In genomic region chr1:152654851-152655250, GRCm38 (mm10) we compare ENCODE assay signal across 14 mouse cellular contexts.
"Had no signal": no experiment of that assay in that cellular context is flagged by ENCODE, and none has a peak within 500 bp of the region (broad histone marks: within the 10 kb centered on the region; RNA-seq: fewer than 3 reads in every experiment).

No protein-coding gene starts in this region.

- H3K4me1 ChIP-seq: midbrain, embryonic 10.5 days; midbrain, embryonic 12.5 days; neural tube, embryonic 13.5 days; stomach, embryonic 15.5 days had no signal

- DNase-seq: lung, adult 18-20 months; lung, embryonic 14.5 days; lung, postnatal 10 days; lung, postnatal 4 days; midbrain, embryonic 14.5 days; right cerebral cortex, postnatal 14 days; thymus, adult 2 months; thymus, postnatal 25 days had no signal

- H3K27me3 ChIP-seq: midbrain, embryonic 12.5 days; neural tube, embryonic 13.5 days; stomach, embryonic 15.5 days had no signal

- H3K9me3 ChIP-seq: midbrain, embryonic 10.5 days; midbrain, embryonic 12.5 days; neural tube, embryonic 13.5 days; stomach, embryonic 15.5 days had no signal

- H3K36me3 ChIP-seq: midbrain, embryonic 10.5 days; midbrain, embryonic 12.5 days; neural tube, embryonic 13.5 days; stomach, embryonic 15.5 days had no signal

- H3K27ac ChIP-seq: midbrain, embryonic 10.5 days; midbrain, embryonic 12.5 days; neural tube, embryonic 13.5 days; stomach, embryonic 15.5 days; stomach, postnatal 0 days had no signal

- H3K4me3 ChIP-seq: midbrain, embryonic 10.5 days; midbrain, embryonic 12.5 days; myocyte; neural tube, embryonic 13.5 days; stomach, embryonic 15.5 days had no signal

- H3K9ac ChIP-seq: lung, embryonic 14.5 days; midbrain, embryonic 12.5 days; neural tube, embryonic 13.5 days; stomach, embryonic 15.5 days had no signal
